Comparison of ENCODE assay signal across 14 mouse cellular contexts in the genomic region with DNA sequence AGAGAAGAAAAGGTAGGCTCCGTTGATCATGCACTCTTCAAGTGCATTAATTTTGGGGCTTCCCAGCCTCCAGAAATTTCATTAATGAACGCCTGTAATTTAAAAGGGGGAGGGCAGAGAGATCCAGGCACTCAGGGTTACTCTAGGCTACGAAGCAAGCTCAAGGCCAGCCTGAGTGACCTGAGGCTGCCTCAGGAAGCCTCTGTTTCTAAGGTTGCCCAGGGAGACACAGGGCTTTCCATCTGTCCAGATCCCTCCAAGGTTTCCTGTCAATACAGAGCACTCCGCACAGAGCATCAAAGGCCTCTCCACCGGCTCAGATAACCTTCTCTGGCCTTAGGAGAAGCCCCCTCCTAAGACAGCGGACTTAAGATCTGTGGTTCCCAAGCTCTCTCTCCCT.
"Had no signal": no experiment of that assay in that cellular context is flagged by ENCODE, and none has a peak within 500 bp of the region (broad histone marks: within the 10 kb centered on the region; RNA-seq: fewer than 3 reads in every experiment).

No protein-coding gene starts in this region.

- DNase-seq: layer of hippocampus, adult 9-11 months; layer of hippocampus, postnatal 36 days; lung, adult 18-20 months; lung, postnatal 36 days; right cerebral cortex, adult 18-20 months; right cerebral cortex, postnatal 25 days; thymus, adult 18-20 months; thymus, postnatal 14 days had no signal

- H3K27ac ChIP-seq: limb, embryonic 12.5 days; liver, embryonic 14.5 days; midbrain, embryonic 12.5 days; neural tube, embryonic 15.5 days had no signal

- H3K36me3 ChIP-seq: limb, embryonic 12.5 days; midbrain, embryonic 12.5 days; neural tube, embryonic 15.5 days had no signal

- H3K27me3 ChIP-seq: midbrain, embryonic 12.5 days; neural tube, embryonic 15.5 days had no signal

- H3K9ac ChIP-seq: limb, embryonic 12.5 days; liver, embryonic 14.5 days; midbrain, embryonic 12.5 days; neural tube, embryonic 15.5 days had no signal

- H3K4me2 ChIP-seq: limb, embryonic 12.5 days; midbrain, embryonic 12.5 days; neural tube, embryonic 15.5 days had no signal

- H3K4me3 ChIP-seq: limb, embryonic 12.5 days; midbrain, embryonic 12.5 days; myocyte; neural tube, embryonic 15.5 days had no signal

- H3K9me3 ChIP-seq: limb, embryonic 12.5 days; midbrain, embryonic 12.5 days; neural tube, embryonic 15.5 days had no signal

- ATAC-seq: lung, postnatal 0 days had no signal
